Mouse (Mus musculus): ENCODE results near the gene Rnf123.

DNA sequence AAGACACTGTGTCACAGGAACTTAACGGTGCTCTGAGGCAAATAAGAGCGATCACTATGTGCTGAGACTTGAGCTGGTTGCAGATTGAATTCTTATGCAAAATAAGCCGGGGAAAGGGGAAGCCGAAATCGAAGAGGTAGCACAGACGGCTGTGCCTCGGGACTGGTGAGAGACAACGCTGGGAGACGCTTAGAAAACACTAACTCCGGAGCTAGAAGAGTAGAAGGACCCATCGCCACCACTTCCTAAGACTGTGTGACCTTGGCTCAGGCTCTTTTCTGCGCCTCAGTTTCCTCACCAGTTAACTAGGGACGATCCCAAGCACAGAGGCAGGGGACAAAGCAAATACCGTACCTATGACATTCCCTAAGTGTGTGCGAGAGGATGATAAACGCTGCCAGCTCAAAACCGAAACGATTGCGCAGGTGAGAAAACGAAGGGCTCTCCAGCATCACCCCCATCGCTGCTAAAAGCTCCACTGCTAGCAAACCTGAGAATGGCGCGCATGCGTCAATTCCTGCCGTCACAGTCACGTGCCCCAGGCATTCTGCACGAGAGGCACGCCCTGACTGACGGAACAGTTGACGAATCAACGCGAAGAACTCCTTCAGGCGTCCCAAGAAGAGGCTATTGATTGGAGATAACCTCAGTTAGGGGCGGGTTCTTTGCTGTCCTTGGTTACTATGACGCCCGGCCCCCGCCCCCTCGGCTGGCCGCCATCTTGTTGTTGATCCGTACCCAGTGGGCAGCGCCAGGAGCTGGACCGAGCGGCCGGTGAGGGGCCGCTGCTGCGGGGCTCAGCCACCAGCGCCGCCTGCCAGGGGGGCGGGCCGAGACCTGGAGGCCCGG lies 81.0 kb downstream of the Rnf123 start, which contains the start of gene Ip6k1:
- no peak for TF ChIP-seq EP300 (optimal IDR thresholded peaks at IDR 0.05)
- no peak for TF ChIP-seq CTCF (IDR thresholded peaks at IDR 0.05; ENCODE audit: low read depth)

All from stomach, postnatal 0 days (tissue).